Mouse (Mus musculus): ENCODE results near the gene Fam117b.

The Fam117b gene

GRCm38 (mm10) chr1:59913869-59914225 is 1.0 kb downstream of the Fam117b start:
- DNase-seq, result no peak

- no peak for DNase-seq
Measured at GRCm38 (mm10) chr1:59914799-59915198, 2.0 kb downstream of the Fam117b start.

GRCm38 (mm10) chr1:59915843-59916610 is 3.2 kb downstream of the Fam117b start:
- no peak for DNase-seq

DNA sequence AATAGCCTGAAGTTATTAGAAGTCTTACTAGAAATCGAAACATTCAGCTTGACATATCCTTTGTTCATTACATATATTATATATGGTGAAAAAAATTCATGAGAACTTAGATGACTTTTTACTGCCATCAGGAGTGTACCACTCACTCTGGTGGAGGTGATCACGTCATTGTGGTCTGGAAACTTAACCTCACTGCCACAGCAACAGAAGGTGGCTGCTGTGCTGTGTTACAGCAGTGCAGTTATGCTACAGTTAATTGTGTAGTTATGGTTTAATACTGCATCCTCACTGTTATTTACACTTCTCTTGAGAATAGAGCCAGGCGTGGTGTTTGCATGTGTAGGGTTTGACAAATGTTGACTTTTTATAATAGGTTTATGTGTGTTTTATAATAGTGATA is 4.6 kb downstream of the Fam117b start:
- DNase-seq, result no peak

GRCm38 (mm10) chr1:59918075-59918474 is 5.3 kb downstream of the Fam117b start:
- DNase-seq, result no peak

GRCm38 (mm10) chr1:59923201-59923600 is 10.4 kb downstream of the Fam117b start:
- DNase-seq, result no peak

GRCm38 (mm10) chr1:59923673-59924072 is 10.9 kb downstream of the Fam117b start:
- no peak for DNase-seq

DNA sequence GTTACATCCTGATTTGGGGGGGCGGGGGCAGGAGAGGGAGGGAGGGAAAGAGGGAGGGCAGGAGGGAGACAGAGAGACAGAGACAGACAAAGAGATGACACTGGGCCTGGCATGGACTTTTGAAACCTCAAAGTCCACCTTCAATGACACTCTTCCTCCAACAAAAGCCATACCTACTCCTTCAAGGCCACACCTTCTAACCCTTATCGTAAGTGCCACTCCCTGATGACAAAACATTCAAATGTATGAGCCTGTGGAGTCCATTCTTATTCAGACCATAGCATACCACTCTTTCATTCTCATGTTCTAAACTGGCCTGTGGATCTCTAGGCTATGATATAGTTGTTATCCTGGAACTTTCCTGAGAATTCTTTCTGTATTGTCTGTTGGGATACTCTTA is 11.6 kb downstream of the Fam117b start:
- no peak for DNase-seq

- no peak for DNase-seq
Measured at GRCm38 (mm10) chr1:59926021-59926672, 13.3 kb downstream of the Fam117b start.

DNA sequence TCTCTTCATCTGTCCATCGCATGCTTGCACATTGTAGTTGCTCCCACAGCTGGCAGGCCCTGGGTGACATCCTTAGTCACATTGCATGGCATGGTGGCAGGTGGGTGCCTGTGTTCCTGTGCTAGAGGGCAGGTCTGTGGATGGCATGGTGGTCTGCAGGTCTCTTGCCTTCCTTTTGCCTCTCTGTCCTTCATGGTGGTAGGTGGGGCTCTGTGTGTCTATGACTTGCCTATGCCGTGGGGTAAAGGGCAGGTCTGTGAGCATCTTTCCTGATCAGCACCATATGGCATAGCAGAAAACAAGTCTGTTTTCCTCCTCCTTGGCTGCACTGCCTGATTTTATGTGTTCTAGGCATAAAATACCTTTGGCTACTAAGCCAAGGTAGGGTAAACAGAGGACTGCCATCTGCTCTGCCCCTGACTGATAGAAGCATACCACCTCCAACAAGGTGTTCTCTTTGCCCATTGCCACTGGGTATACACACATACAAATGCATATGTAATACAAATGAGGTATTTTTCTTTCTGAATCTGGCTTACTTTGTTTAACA is 14.4 kb downstream of the Fam117b start:
- no peak for DNase-seq

GRCm38 (mm10) chr1:59930926-59931325 is 18.1 kb downstream of the Fam117b start:
- no peak for DNase-seq

DNA sequence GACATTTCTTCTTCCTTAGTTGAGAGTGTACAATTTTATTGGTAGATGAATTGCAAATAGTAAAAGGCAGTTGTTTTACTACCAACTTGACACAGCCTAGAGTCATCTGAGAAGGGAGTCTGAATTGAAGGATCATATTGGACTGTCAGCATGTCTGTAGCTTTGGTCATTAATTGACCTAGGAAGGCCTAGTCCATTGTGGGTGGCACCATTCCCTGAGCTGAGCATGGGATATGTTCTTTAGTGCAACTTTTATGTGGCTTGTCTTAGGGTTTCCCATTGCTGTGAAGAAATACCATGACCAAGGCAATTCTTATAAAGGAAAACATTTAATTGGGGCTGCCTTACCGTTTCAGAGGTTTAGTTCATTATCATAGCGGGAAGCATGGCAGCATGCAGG is 20.2 kb downstream of the Fam117b start:
- DNase-seq, result no peak

GRCm38 (mm10) chr1:59941063-59941462 is 28.3 kb downstream of the Fam117b start:
- no peak for DNase-seq

DNA sequence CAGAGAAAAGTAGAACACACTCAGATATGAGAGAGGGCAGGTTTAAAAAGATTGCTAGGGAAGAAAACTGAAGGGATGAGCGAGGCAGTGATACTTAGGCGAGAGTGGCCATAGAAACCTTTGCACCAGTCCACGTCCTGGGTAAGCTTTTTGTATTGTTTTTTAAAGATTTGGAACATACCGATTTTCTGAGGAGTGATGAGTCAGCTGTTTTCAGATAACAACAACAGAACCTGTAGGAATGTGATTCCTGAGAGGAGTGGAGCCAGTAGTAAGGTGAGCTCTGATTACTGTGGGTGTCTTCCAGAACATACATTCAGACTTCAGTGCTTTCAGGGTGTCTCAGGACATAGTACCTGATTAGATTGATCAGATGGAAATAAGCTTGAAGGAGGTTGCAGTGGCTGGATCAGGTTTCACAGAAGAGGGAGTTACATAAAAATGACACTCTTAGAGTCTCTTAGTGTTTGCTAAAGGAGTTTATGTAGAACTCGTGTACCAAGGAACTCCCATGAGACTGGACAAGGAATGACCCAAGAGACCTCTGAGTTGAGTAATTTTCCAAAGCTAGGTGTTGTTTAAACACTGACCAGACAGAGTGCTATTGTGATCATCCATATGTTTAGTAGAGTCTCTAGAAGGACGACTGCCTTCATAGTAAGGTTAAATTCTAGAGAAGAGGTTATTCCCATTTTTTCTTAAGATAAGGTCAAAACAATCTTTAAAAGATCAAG is 29.4 kb downstream of the Fam117b start:
- DNase-seq, result no peak

DNA sequence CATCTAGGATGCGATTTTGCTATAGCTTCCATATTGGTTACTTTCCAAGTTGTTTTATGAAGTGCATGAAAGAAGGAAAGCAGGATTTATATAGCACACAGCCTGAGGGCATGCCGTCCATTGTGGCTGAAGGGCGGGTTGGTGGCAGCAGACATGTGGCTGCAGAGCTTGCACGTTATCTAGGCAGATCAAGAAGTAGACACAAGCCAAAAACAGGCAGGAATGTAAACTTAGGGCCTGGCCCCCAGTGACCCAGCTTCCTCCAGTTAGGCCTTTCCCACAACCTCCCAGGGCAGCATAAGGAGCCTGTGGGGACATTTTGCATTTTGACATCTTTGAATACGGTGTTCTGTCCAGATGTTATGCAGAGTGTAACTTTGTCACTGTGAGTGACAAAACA is 31.0 kb downstream of the Fam117b start:
- DNase-seq, result no peak

DNA sequence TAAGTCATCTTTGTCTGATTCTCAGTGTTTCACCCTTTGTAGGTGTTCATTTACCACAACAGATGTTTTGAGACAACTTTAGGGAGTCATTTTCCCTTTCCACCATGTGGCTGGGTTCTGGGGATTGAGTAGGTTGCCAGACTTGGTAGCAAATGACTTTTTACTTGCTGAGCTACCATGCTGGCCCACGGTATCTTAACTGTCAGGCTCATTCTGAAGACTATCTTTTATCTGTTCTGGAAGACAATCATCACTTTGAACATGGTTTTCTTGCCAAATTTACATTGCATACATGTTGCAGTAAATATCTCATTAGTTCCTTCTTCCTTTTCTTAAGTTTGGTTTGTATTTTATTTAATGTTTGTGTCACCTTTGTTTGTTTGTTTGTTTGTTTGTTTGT is 33.2 kb downstream of the Fam117b start:
- no peak for DNase-seq

- DNase-seq, result no peak
Measured at GRCm38 (mm10) chr1:59947509-59947908, 34.7 kb downstream of the Fam117b start.

DNA sequence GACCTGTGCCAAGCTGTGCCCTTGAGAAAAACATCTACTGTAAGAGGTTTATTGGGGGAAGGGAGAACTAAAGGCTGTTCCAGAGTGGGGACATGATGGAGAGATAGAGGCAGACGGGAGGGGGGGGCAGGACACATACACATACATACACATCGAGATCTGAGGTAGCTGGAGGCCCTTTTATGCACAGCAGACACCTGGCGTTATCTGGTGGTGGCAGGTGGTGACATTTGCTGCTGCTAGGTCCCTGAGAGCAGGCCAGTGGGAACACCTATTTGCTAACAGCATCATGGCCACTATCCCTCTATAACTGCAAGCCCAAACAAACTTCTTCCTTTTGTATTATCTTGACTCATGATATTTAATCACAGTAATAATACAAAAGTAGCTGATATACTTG is 44.4 kb downstream of the Fam117b start:
- no peak for DNase-seq

DNA sequence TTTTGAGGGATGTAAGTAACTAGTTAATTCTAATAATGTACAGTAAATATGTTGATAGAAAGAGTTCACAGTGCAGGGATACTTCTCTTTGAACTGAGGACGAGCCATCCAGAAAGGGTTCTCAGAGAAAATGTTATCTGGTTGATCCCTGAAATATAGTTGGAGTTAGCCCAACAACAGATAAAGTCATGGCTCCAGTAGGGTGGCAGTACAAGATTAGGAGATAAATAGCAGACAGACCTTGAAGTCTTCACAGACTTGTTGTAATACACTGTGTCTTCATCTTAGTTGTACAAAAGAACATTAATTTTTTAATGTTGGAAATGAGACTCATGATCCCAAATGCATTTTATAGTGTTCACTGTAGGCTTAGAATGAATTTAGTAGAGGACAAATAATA is 47.1 kb downstream of the Fam117b start:
- DNase-seq, result no peak

- DNase-seq, result no peak
Measured at GRCm38 (mm10) chr1:59966171-59966785, 53.5 kb downstream of the Fam117b start.

- DNase-seq, result peak; percentile 20
Measured at GRCm38 (mm10) chr1:59967291-59967690, 54.5 kb downstream of the Fam117b start.

DNA sequence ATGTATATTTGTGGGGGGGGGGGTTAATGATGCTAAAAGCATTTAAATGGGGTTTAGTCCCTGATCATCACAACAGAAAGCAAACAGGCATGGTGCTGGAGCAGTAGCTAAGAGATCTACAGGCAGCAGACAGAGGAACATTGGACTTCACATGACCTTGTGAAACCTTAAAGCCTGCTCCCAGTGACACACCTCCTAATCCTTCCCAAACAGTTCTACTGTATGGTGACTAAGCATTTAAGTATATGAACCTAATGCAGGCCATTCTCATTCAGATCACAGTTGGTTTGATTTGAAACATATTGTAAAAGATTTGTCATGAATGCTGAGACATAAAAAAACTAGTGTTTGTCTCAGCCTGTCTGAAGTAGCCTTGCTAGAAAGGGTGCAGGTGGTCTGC is 73.8 kb downstream of the Fam117b start:
- no peak for DNase-seq

DNA sequence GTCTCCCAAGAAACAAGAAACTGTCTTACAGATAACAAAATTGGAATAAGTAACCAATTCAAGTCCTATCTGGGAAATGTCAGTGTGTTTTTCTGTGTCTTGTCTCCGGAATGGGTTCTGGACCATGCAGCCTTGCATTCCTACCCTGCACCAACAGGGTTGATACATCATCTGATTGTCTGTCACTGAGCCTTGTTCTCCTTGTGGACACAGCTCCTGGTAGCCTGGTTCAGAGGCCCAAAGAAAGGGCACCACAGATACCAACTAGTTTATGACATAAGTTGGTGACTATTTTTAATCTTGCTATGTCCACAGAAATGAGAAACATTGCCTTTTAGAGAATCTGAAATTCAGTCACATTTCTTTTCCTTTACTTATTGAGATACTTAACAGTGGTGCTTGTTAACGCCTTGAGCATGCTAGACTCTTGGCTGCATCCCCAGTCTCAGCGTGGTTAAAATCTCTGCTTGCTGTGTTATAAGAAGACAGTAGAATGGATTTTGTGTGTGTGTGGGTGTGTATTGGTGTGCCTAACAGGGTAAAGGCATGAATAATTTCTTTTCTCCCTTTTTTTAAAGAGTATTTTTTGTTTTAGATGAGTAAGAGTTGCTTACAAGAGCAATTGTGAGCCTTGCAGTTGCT is 74.7 kb downstream of the Fam117b start:
- DNase-seq, result no peak
